ENCODE assay signal across 8 mouse cellular contexts in genomic region chr1:183296465-183296864, GRCm38 (mm10). TPM values are rescaled to one million over a fixed set of nuclear protein-coding genes. Genes with fewer than 3 reads are reported as not detected.
DNase-seq lines count a peak whose midpoint lies in the region; ATAC-seq and TF ChIP-seq lines count a peak whose summit lies in the region.

TSS of gene Aida (plus strand) at chr1:183296590.

- H3K4me1 ChIP-seq in kidney, adult 2 months (ENCODE audit: control insufficient read depth, insufficient read depth, low read length), result no peaks in the 10 kb centered on the region
- no peaks in the 10 kb centered on the region for H3K4me1 ChIP-seq in hindbrain, postnatal 0 days (ENCODE audit: insufficient read depth, low read length)
- H3K4me1 ChIP-seq in limb, embryonic 11.5 days (ENCODE audit: control insufficient read depth, insufficient read depth, low read length), result no peaks in the 10 kb centered on the region
- peaks cover 4% of the 10 kb centered on the region; the same call in 1 of the 2 replicates for H3K4me1 ChIP-seq in midbrain, embryonic 10.5 days
- no peaks in the 10 kb centered on the region for H3K4me1 ChIP-seq in testis, adult 2 months (ENCODE audit: control insufficient read depth, insufficient read depth, low read length)

- intact Hi-C loops in gastrocnemius, adult 2 months (cut with DNase I), result no loop called here

- WGBS in kidney, adult 2 months, result under 1% methylated on average over 26 of the region's 26 CpGs
- WGBS in hindbrain, postnatal 0 days, result under 1% methylated on average over 26 of the region's 26 CpGs
- 0% methylated on average over 26 of the region's 26 CpGs for WGBS in limb, embryonic 11.5 days
- under 1% methylated on average over 26 of the region's 26 CpGs for WGBS in midbrain, embryonic 10.5 days

- H3K4me3 ChIP-seq in kidney, adult 2 months (ENCODE audit: insufficient read depth, low read depth, low read length), result peak within 1 kb of the TSS; percentile 83
- peak within 1 kb of the TSS; percentile 70 for H3K4me3 ChIP-seq in gastrocnemius, adult 2 months
- peak within 1 kb of the TSS; percentile 46 for H3K4me3 ChIP-seq in hindbrain, postnatal 0 days (ENCODE audit: low read length)
- H3K4me3 ChIP-seq in limb, embryonic 11.5 days (ENCODE audit: low read depth, low read length), result peak within 1 kb of the TSS; percentile 46
- peak within 1 kb of the TSS; percentile 59 for H3K4me3 ChIP-seq in midbrain, embryonic 10.5 days
- H3K4me3 ChIP-seq in testis, adult 2 months (ENCODE audit: control insufficient read depth, low read depth, low read length), result peak within 1 kb of the TSS; percentile 92

- H3K27me3 ChIP-seq in kidney, adult 2 months (replicated peaks; ENCODE audit: control insufficient read depth, insufficient read depth, low read length), result no peaks in the 10 kb centered on the region
- H3K27me3 ChIP-seq in hindbrain, postnatal 0 days (ENCODE audit: insufficient read depth, low read length), result no peaks in the 10 kb centered on the region
- H3K27me3 ChIP-seq in limb, embryonic 11.5 days (ENCODE audit: control insufficient read depth, insufficient read depth, low read length), result no peaks in the 10 kb centered on the region
- no peaks in the 10 kb centered on the region for H3K27me3 ChIP-seq in midbrain, embryonic 10.5 days (ENCODE audit: low read depth, poor library complexity, severe bottlenecking)
- no peaks in the 10 kb centered on the region for H3K27me3 ChIP-seq in testis, adult 2 months (ENCODE audit: control insufficient read depth, insufficient read depth, low read length)

- H3K9ac ChIP-seq in hindbrain, postnatal 0 days (replicated peaks; ENCODE audit: low read length), result peak within 1 kb of the TSS; percentile 49
- H3K9ac ChIP-seq in limb, embryonic 11.5 days (ENCODE audit: low read length), result peak within 1 kb of the TSS; percentile 34

- TF ChIP-seq POLR2A in kidney, adult 2 months (IDR thresholded peaks at IDR 0.05; ENCODE audit: low read depth, low read length), result no peak
- TF ChIP-seq POLR2A in testis, adult 2 months (IDR thresholded peaks at IDR 0.05; ENCODE audit: control insufficient read depth, low read depth, low read length), result no peak

- no peak for DNase-seq in kidney, adult 2 months
- no peak for DNase-seq in kidney, adult 18-20 months
- peak; percentile 41 to 53 for DNase-seq in cerebellum, adult 18-20 months
- peak; percentile 63 for DNase-seq in gastrocnemius, adult 2 months
- peak; percentile 53 for DNase-seq in hindbrain, postnatal 0 days (ENCODE audit: low spot score)
- peak; percentile 68 for DNase-seq in limb, embryonic 11.5 days (ENCODE audit: low spot score)
- DNase-seq in midbrain, embryonic 10.5 days (ENCODE audit: low spot score), result peak; percentile 63

- peak; percentile 30 for ATAC-seq in hindbrain, postnatal 0 days
- peak; percentile 8; the same call in 1 of the 2 replicates for ATAC-seq in limb, embryonic 11.5 days (ENCODE audit: insufficient number of reproducible peaks, low FRiP score, low TSS enrichment, low read depth)

- H3K27ac ChIP-seq in kidney, adult 2 months (ENCODE audit: insufficient read depth, low read depth, low read length), result peak within 1 kb of the TSS; percentile 94
- H3K27ac ChIP-seq in gastrocnemius, adult 2 months, result peak within 1 kb of the TSS; percentile 90
- peak within 1 kb of the TSS; percentile 66 for H3K27ac ChIP-seq in hindbrain, postnatal 0 days
- H3K27ac ChIP-seq in limb, embryonic 11.5 days (replicated peaks; ENCODE audit: low read depth, low read length), result no peak within 1 kb of the TSS
- peak within 1 kb of the TSS; percentile 85 for H3K27ac ChIP-seq in midbrain, embryonic 10.5 days (replicated peaks)
- peak within 1 kb of the TSS; percentile 84 for H3K27ac ChIP-seq in testis, adult 2 months (ENCODE audit: control insufficient read depth, insufficient read depth, low read depth, low read length)

- no peaks in the 10 kb centered on the region for H3K9me3 ChIP-seq in hindbrain, postnatal 0 days (ENCODE audit: low read length)
- H3K9me3 ChIP-seq in limb, embryonic 11.5 days (ENCODE audit: control insufficient read depth, low read length), result no peaks in the 10 kb centered on the region
- H3K9me3 ChIP-seq in midbrain, embryonic 10.5 days (replicated peaks), result no peaks in the 10 kb centered on the region

- peak within 1 kb of the TSS; percentile 55 for H3K4me2 ChIP-seq in hindbrain, postnatal 0 days (ENCODE audit: low read depth, low read length)
- peak within 1 kb of the TSS; percentile 44 for H3K4me2 ChIP-seq in limb, embryonic 11.5 days (ENCODE audit: low read depth, severe bottlenecking)

- H3K36me3 ChIP-seq in kidney, adult 2 months (ENCODE audit: control insufficient read depth, insufficient read depth, low read length), result no peaks in the 10 kb centered on the region; the same call in 1 of the 2 replicates
- peaks cover 12% of the 10 kb centered on the region; the same call in 1 of the 2 replicates for H3K36me3 ChIP-seq in hindbrain, postnatal 0 days (ENCODE audit: insufficient read depth, low read length)
- peaks cover 3% of the 10 kb centered on the region; the same call in 1 of the 2 replicates for H3K36me3 ChIP-seq in limb, embryonic 11.5 days (ENCODE audit: control insufficient read depth, insufficient read depth, low read length)
- H3K36me3 ChIP-seq in midbrain, embryonic 10.5 days, result peaks cover 26% of the 10 kb centered on the region
- H3K36me3 ChIP-seq in testis, adult 2 months (ENCODE audit: control insufficient read depth, insufficient read depth, low read length), result peaks cover 2% of the 10 kb centered on the region

- TF ChIP-seq CTCF in kidney, adult 2 months (conservative IDR thresholded peaks at IDR 0.05; ENCODE audit: insufficient read depth, insufficient read length, low read depth, low read length), result no peak
- TF ChIP-seq CTCF in gastrocnemius, adult 2 months (IDR thresholded peaks at IDR 0.05), result no peak
- peak; percentile 36; the same call in 1 of the 2 replicates for TF ChIP-seq CTCF in hindbrain, postnatal 0 days (IDR thresholded peaks at IDR 0.05; ENCODE audit: low read depth)
- TF ChIP-seq CTCF in testis, adult 2 months (IDR thresholded peaks at IDR 0.05; ENCODE audit: control insufficient read depth, insufficient read depth, insufficient replicate concordance, low read depth, low read length), result no peak

RNA-seq across cellular contexts. Expression of gene Aida, which starts in this region (rescaled TPM):
- 13.2 and 16.8 TPM in 2 replicates for polyA plus RNA-seq in kidney, adult 2 months (2012; rRNA removed)
- total RNA-seq in gastrocnemius, adult 2 months (2021), result 10 to 100 TPM; 16.6 to 21.9 TPM
- total RNA-seq in hindbrain, postnatal 0 days (2014; rRNA removed), result 48.5 and 63.1 TPM in 2 replicates
- polyA plus RNA-seq in hindbrain, postnatal 0 days (2015; fragmentation: Nextera tagmentation; extraction: Ambion mirVana), result 49.9 and 52.6 TPM in 2 replicates
- 26.8 and 42.4 TPM in 2 replicates for polyA plus RNA-seq in limb, embryonic 11.5 days (2014; fragmentation: Nextera tagmentation; extraction: Ambion mirVana)
- polyA plus RNA-seq in midbrain, embryonic 10.5 days (2016; fragmentation: Nextera tagmentation; extraction: Ambion mirVana), result 42.3 and 45.1 TPM in 2 replicates
- 16.0 and 18.9 TPM in 2 replicates for polyA plus RNA-seq in testis, adult 2 months (2012; rRNA removed)

Comparison
In these comparisons a context has a peak if more than half of its experiments do, and no peak if none do; other contexts are left out.
1. DNase-seq: peak in cerebellum, adult 18-20 months (2 of 2), gastrocnemius, adult 2 months (single experiment), hindbrain, postnatal 0 days (single experiment), limb, embryonic 11.5 days (single experiment) and midbrain, embryonic 10.5 days (single experiment); none in kidney, adult 2 months (single experiment) and kidney, adult 18-20 months (single experiment).
2. Peak in every context shown above with its lines, with median percentiles within 50 percentile points of each other: H3K4me3 ChIP-seq.